Mouse (Mus musculus): ENCODE measurements around the gene Gprasp1. TPM values are rescaled to one million over a fixed set of nuclear protein-coding genes. Genes with fewer than 3 reads are reported as not detected.
A peak's percentile ranks its signal among the peaks of the same experiment; 100 is the strongest.
"Not testable (repeated sequence)": the region's sequence is repeated elsewhere in the genome, so short reads cannot be mapped to it uniquely, and the experiment has no call there.

Gprasp1 gene
- polyA plus RNA-seq, 1 experiment from 2014 or later = 38.6 TPM

DNA sequence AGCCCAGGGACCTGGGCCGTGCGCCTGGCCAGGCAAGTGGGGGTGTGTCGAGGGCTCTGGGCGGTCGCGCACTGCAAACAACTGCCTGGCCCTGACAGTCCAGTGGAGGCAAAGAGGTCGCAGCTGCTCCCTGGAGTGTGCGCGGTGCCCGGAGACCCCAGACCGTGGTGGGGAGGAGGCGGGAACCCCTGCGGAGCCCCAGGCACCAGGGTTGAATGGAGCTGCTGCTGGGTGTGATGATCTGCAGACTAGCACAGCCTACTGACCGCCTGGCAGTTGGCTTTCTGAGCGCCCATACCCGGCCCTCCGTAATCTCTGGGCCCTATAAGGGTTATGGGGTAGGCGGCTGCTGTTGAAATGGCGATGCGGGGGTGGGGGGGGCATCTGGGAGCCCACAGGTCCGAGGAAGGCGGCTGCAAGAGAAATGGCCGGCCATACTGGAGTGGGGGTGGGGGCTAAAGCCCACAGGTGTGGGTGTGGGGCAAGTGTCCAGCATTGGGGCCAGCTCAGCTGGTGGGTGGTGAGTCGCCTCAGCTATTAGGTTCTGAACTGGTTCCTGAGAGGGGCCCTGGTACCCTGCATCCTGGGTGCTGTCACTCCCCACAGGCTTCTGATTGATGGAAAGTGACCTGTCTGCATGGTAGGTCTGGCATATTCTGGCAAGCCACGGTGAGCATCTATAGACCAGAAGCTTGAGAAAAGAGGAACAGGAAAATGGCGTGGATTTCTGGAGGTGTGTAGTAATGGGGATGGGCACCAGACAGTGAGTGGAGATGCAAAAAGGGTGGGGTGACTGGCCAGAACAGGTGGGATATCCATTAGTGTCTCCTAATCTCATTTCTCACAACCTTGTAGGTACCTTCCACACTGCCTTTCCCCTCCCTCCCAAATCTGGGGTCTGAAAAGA lies 54.0 kb downstream of the Gprasp1 start:
- H3K4me1 ChIP-seq (replicated peaks; ENCODE audit: control insufficient read depth, insufficient read depth, low read length); H3K36me3 ChIP-seq (ENCODE audit: control insufficient read depth, insufficient read depth, low read length); H3K9me3 ChIP-seq (ENCODE audit: control insufficient read depth, low read length); H3K27me3 ChIP-seq (replicated peaks; ENCODE audit: control insufficient read depth, insufficient read depth, low read length); H3K27ac ChIP-seq (ENCODE audit: low read depth): not testable (repeated sequence)
- H3K4me3 ChIP-seq (ENCODE audit: low read depth, low read length) = peak overlapping the region; percentile 48
- peak overlapping the region; percentile 53 for H3K4me2 ChIP-seq (ENCODE audit: low read length)
- 16% methylated on average over 26 of the region's 26 CpGs for WGBS
- peak overlapping the region; percentile 43 for H3K9ac ChIP-seq (ENCODE audit: low read length)
- DNase-seq (ENCODE audit: low spot score) (peak; percentile 56), ATAC-seq (replicated peaks; ENCODE audit: low FRiP score, low TSS enrichment, low read depth) (peak; percentile 79)

DNA sequence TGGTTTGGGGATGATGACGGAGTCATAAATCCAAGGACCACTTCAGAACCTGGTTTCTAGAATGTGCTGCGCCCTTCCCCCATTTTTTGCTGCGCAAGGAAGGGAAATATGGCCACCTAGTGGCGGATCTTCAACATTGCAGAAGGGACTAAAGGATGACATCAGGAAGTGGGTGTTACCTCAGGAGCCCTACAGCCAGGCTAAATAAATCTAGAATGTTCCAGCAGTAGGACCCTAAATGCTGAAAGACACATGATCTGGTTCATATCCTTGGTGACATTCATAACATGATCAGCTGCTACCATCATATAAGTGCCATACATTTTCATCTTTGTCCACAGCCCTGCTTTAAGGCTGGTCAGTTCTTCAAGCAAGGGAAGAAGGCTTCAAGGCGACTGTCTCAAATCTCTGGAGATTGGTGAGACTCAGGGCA lies 54.7 kb downstream of the Gprasp1 start, which contains the start of gene Bhlhb9:
TSS of gene Bhlhb9 (plus strand) at position 383 of the 433 bp plus-strand sequence.
- not testable (repeated sequence) for H3K27me3 ChIP-seq (replicated peaks; ENCODE audit: control insufficient read depth, insufficient read depth, low read length); H3K36me3 ChIP-seq (ENCODE audit: control insufficient read depth, insufficient read depth, low read length); DNase-seq (ENCODE audit: low spot score); ATAC-seq (replicated peaks; ENCODE audit: low FRiP score, low TSS enrichment, low read depth); H3K9me3 ChIP-seq (ENCODE audit: control insufficient read depth, low read length); H3K27ac ChIP-seq (ENCODE audit: low read depth); H3K4me1 ChIP-seq (replicated peaks; ENCODE audit: control insufficient read depth, insufficient read depth, low read length)
- peak within 1 kb of the TSS; percentile 43 for H3K9ac ChIP-seq (ENCODE audit: low read length)
- H3K4me3 ChIP-seq (ENCODE audit: low read depth, low read length) = peak within 1 kb of the TSS; percentile 48
- WGBS = 12% methylated on average over 3 of the region's 5 CpGs
- peak within 1 kb of the TSS; percentile 53 for H3K4me2 ChIP-seq (ENCODE audit: low read length)

DNA sequence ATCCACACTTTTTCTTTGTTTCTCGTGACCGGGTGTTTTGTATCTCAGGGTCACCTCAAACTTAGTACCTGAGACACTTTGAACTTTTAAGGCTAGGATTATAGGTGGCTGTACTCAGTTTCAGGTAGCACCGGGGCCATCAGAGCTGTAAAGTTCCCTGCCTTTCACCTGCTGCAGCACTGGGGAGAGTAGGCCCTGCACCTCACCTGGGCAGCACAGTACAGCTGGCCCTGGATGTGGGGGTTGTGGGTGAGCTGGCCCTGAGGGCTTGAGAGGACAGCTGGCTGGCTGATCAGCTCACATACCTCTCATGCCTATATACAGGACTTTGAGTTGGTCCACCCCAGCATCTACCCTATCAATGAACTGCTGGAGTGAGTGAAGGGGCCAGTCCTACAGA lies 61.6 kb downstream of the Gprasp1 start:
- no peak for ATAC-seq (replicated peaks; ENCODE audit: low FRiP score, low TSS enrichment, low read depth)

DNA sequence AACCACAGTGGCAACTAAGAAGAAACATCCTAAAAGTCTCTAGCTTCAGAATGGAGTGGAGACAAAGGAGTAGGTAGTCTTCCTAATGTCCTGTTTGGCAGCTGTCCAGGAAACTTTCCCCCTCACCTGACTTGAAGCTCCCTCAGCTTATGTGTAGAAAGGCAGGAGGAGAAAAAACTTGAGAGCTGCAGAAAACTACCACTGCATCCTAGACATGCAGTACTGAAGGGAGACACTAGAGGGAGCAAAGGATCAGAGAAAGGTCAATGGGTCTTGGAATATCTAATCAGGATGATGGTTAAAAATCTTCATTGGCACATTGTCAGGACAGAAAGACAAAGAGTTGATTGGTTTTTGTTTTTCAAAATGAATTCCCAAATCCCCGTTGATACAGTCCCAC lies 63.2 kb downstream of the Gprasp1 start:
- H3K36me3 ChIP-seq (ENCODE audit: control insufficient read depth, insufficient read depth, low read length) = no peaks in the 10 kb centered on the region
- DNase-seq (ENCODE audit: low spot score) = no peak
- no peaks in the 10 kb centered on the region for H3K4me1 ChIP-seq (replicated peaks; ENCODE audit: control insufficient read depth, insufficient read depth, low read length)
- no peak overlapping the region for H3K27ac ChIP-seq (ENCODE audit: low read depth)
- whole genome bisulfite sequencing = 13% methylated on average over 1 of the region's 1 CpGs
- H3K4me2 ChIP-seq (ENCODE audit: low read length) = no peak overlapping the region
- H3K27me3 ChIP-seq (replicated peaks; ENCODE audit: control insufficient read depth, insufficient read depth, low read length) = no peaks in the 10 kb centered on the region
- no peaks in the 10 kb centered on the region for H3K9me3 ChIP-seq (ENCODE audit: control insufficient read depth, low read length)
- no peak overlapping the region for H3K9ac ChIP-seq (ENCODE audit: low read length)
- no peak for ATAC-seq (replicated peaks; ENCODE audit: low FRiP score, low TSS enrichment, low read depth)
- H3K4me3 ChIP-seq (ENCODE audit: low read depth, low read length) = no peak overlapping the region

More for the DNA sequence above, 61.6 kb downstream of the Gprasp1 start:
- H3K36me3 ChIP-seq (ENCODE audit: control insufficient read depth, insufficient read depth, low read length) = peaks cover 6% of the 10 kb centered on the region; the same call in 1 of the 2 replicates
- H3K9me3 ChIP-seq (ENCODE audit: control insufficient read depth, low read length) = no peaks in the 10 kb centered on the region
- 92% methylated on average over 3 of the region's 3 CpGs for WGBS
- DNase-seq (ENCODE audit: low spot score) = no peak
- H3K4me1 ChIP-seq (replicated peaks; ENCODE audit: control insufficient read depth, insufficient read depth, low read length) = no peaks in the 10 kb centered on the region
- no peak overlapping the region for H3K4me3 ChIP-seq (ENCODE audit: low read depth, low read length)
- H3K27ac ChIP-seq (ENCODE audit: low read depth) = no peak overlapping the region
- H3K27me3 ChIP-seq (replicated peaks; ENCODE audit: control insufficient read depth, insufficient read depth, low read length) = no peaks in the 10 kb centered on the region
- H3K9ac ChIP-seq (ENCODE audit: low read length) = no peak overlapping the region
- H3K4me2 ChIP-seq (ENCODE audit: low read length) = no peak overlapping the region

DNA sequence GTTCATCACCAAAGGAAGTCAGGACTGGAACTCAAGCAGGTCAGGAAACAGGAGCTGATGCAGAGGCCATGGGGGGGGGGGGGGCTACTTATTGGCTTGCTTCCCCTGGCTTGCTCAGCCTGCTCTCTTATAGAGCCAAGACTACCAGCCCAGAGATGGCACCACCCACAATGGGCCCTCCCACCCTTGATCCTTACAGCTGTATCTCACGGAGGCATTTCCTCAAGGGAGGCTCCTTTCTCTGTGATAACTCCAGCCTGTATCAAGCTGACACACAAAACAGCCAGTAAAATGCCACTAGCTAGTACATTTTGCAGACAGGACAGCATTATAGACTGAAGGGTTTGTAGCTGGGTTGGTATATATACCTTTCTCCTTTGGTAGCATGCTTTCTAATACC lies 93.4 kb downstream of the Gprasp1 start:
- H3K36me3 ChIP-seq (ENCODE audit: control insufficient read depth, insufficient read depth, low read length); H3K4me1 ChIP-seq (replicated peaks; ENCODE audit: control insufficient read depth, insufficient read depth, low read length); H3K4me3 ChIP-seq (ENCODE audit: low read depth, low read length); ATAC-seq (replicated peaks; ENCODE audit: low FRiP score, low TSS enrichment, low read depth); H3K9ac ChIP-seq (ENCODE audit: low read length); H3K27ac ChIP-seq (ENCODE audit: low read depth); H3K27me3 ChIP-seq (replicated peaks; ENCODE audit: control insufficient read depth, insufficient read depth, low read length); H3K9me3 ChIP-seq (ENCODE audit: control insufficient read depth, low read length); DNase-seq (ENCODE audit: low spot score); H3K4me2 ChIP-seq (ENCODE audit: low read length): not testable (repeated sequence)
- 50% methylated on average over 1 of the region's 1 CpGs for WGBS

- DNase-seq (ENCODE audit: low spot score) = no peak
- Histone ChIP-seq H3K36me3 (ENCODE audit: control insufficient read depth, insufficient read depth, low read length) (no peaks in the 10 kb centered on the region), H3K27me3 (replicated peaks; ENCODE audit: control insufficient read depth, insufficient read depth, low read length) (no peaks in the 10 kb centered on the region), H3K4me3 (ENCODE audit: low read depth, low read length) (no peak overlapping the region), H3K4me1 (replicated peaks; ENCODE audit: control insufficient read depth, insufficient read depth, low read length) (no peaks in the 10 kb centered on the region), H3K27ac (ENCODE audit: low read depth) (no peak overlapping the region), H3K4me2 (ENCODE audit: low read length) (no peak overlapping the region), H3K9me3 (ENCODE audit: control insufficient read depth, low read length) (no peaks in the 10 kb centered on the region), H3K9ac (ENCODE audit: low read length) (no peak overlapping the region)
- ATAC-seq (replicated peaks; ENCODE audit: low FRiP score, low TSS enrichment, low read depth) = no peak
- 74% methylated on average over 2 of the region's 2 CpGs for WGBS
Observed at GRCm38 (mm10) chrX:135837896-135838295, 95.4 kb downstream of the Gprasp1 start.

GRCm38 (mm10) chrX:135838521-135839360 lies 96.2 kb downstream of the Gprasp1 start, which contains the start of gene Gprasp2:
Gprasp2 (plus strand) TSS chrX:135839034.
- Histone ChIP-seq H3K9ac (ENCODE audit: low read length) (0 out of 2 replicates have a peak within 1 kb of the TSS, but pooled peaks have one; percentile 16), H3K4me3 (ENCODE audit: low read depth, low read length) (peak within 1 kb of the TSS; percentile 39), H3K4me2 (ENCODE audit: low read length) (peak within 1 kb of the TSS; percentile 58)
- not testable (repeated sequence) for H3K9me3 ChIP-seq (ENCODE audit: control insufficient read depth, low read length); H3K4me1 ChIP-seq (replicated peaks; ENCODE audit: control insufficient read depth, insufficient read depth, low read length); H3K27me3 ChIP-seq (replicated peaks; ENCODE audit: control insufficient read depth, insufficient read depth, low read length); H3K27ac ChIP-seq (ENCODE audit: low read depth); H3K36me3 ChIP-seq (ENCODE audit: control insufficient read depth, insufficient read depth, low read length)
- peak; percentile 88 for ATAC-seq (replicated peaks; ENCODE audit: low FRiP score, low TSS enrichment, low read depth)
- 25% methylated on average over 25 of the region's 32 CpGs for WGBS
- DNase-seq (ENCODE audit: low spot score) = peak; percentile 54

Measured in intestine, embryonic 14.5 days (tissue).